Mouse (Mus musculus) midbrain, embryonic 12.5 days (tissue): ENCODE data around the gene Sdr9c7. TPM values are rescaled to one million over a fixed set of nuclear protein-coding genes. Genes with fewer than 3 reads are reported as not detected.
A peak's percentile ranks its signal among the peaks of the same experiment; 100 is the strongest.
"Not testable (repeated sequence)": the region's sequence is repeated elsewhere in the genome, so short reads cannot be mapped to it uniquely, and the experiment has no call there.

Experiments used
- ATAC-seq: fragments of 200-750 bp; cut with Nextera tagmentation; 2 replicates; pipeline ENCODE4 v1.8.0; 2017; ENCODE audit warnings: low read depth, moderate TSS enrichment, moderate library complexity; ENCODE audit not compliant: low FRiP score
- H3K27ac ChIP-seq: fragments of 300-500 bp; sonication (generic); replicated peaks from 2 replicates; pipeline ENCODE4 v1.5.1; 2016; ENCODE audit warnings: mild to moderate bottlenecking
- H3K27me3 ChIP-seq: fragments of 300-500 bp; sonication (generic); 2 replicates; pipeline ENCODE4 v1.6.1; 2016; ENCODE audit warnings: mild to moderate bottlenecking
- H3K36me3 ChIP-seq: fragments of 300-500 bp; sonication (generic); 2 replicates; pipeline ENCODE4 v1.6.1; 2016
- H3K4me1 ChIP-seq: fragments of 300-500 bp; sonication (generic); 2 replicates; pipeline ENCODE4 v1.6.1; 2016
- H3K4me2 ChIP-seq: fragments of 300-500 bp; sonication (generic); replicated peaks from 2 replicates; pipeline ENCODE4 v1.6.1; 2016; ENCODE audit warnings: mild to moderate bottlenecking, moderate library complexity
- H3K4me3 ChIP-seq: fragments of 300-500 bp; sonication (generic); 2 replicates; pipeline ENCODE4 v1.5.1; 2016; ENCODE audit warnings: mild to moderate bottlenecking
- H3K9ac ChIP-seq: fragments of 300-500 bp; sonication (generic); replicated peaks from 2 replicates; pipeline ENCODE4 v1.6.1; 2016; ENCODE audit warnings: mild to moderate bottlenecking, moderate library complexity
- H3K9me3 ChIP-seq: fragments of 300-500 bp; sonication (generic); 2 replicates; pipeline ENCODE4 v1.6.1; 2016; ENCODE audit warnings: mild to moderate bottlenecking
- WGBS: fragments of 180-500 bp; shearing (Covaris S2); methylation state at CpG from one replicate; pipeline ENCODE4 v1.1.7; 2016; 5-methylcytosine and 5-hydroxymethylcytosine counted together
- polyA plus RNA-seq: library from polyadenylated mRNA; unstranded; fragments of >200 nt; fragmentation: Nextera tagmentation; extraction: Ambion mirVana; gene quantifications from 2 replicates; pipeline ENCODE4 v1.2.1, GENCODE M21; 2016

Gene Sdr9c7
- polyA plus RNA-seq, 1 experiment from 2014 or later = not detected

- H3K4me3 ChIP-seq, H3K9ac ChIP-seq, H3K4me2 ChIP-seq, ATAC-seq, H3K27me3 ChIP-seq, H3K9me3 ChIP-seq, H3K36me3 ChIP-seq, H3K4me1 ChIP-seq, H3K27ac ChIP-seq: not testable (repeated sequence)
- 81% methylated on average over 3 of the region's 3 CpGs for WGBS
Observed at GRCm38 (mm10) chr10:127917183-127917582, 18.9 kb downstream of the Sdr9c7 start.

GRCm38 (mm10) chr10:127917651-127918050, 19.3 kb downstream of the Sdr9c7 start:
- no peaks in the 10 kb centered on the region for H3K9me3 ChIP-seq
- no peak overlapping the region for H3K4me2 ChIP-seq
- H3K4me3 ChIP-seq = no peak overlapping the region
- H3K36me3 ChIP-seq = no peaks in the 10 kb centered on the region
- WGBS = 90% methylated on average over 5 of the region's 5 CpGs
- no peak overlapping the region for H3K27ac ChIP-seq
- H3K4me1 ChIP-seq = no peaks in the 10 kb centered on the region
- ATAC-seq = no peak
- no peaks in the 10 kb centered on the region for H3K27me3 ChIP-seq
- H3K9ac ChIP-seq = no peak overlapping the region

DNA sequence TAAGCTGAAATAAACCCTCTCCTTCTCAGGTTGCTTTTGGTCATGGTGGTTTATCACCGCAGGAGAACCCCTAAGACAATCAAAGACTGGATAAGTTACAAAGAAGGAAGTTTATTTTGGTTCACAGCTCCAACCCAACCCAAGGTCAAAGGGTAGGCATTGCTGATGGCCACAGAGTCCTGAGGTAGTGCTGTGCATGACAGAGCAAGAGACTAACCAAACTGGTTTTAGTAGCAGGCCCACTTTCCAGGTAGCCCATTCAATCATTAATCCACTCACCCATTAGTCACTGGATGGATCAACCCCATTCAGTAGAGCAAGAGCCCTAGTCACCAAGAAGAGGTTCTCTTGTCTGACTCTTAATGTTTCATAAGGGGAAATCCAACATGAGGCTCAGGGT, 23.9 kb downstream of the Sdr9c7 start:
- H3K27ac ChIP-seq = no peak overlapping the region
- no peaks in the 10 kb centered on the region for H3K36me3 ChIP-seq
- no peak for ATAC-seq
- no peaks in the 10 kb centered on the region for H3K27me3 ChIP-seq
- H3K9me3 ChIP-seq = no peaks in the 10 kb centered on the region
- H3K4me3 ChIP-seq = no peak overlapping the region
- WGBS = 90% methylated on average over 1 of the region's 1 CpGs
- H3K4me1 ChIP-seq = no peaks in the 10 kb centered on the region
- H3K9ac ChIP-seq = no peak overlapping the region
- no peak overlapping the region for H3K4me2 ChIP-seq

GRCm38 (mm10) chr10:127923024-127923423, 24.7 kb downstream of the Sdr9c7 start:
- Histone ChIP-seq H3K9me3 (no peaks in the 10 kb centered on the region), H3K27me3 (no peaks in the 10 kb centered on the region), H3K9ac (no peak overlapping the region), H3K4me2 (no peak overlapping the region), H3K4me1 (no peaks in the 10 kb centered on the region), H3K27ac (no peak overlapping the region), H3K4me3 (no peak overlapping the region), H3K36me3 (no peaks in the 10 kb centered on the region)
- WGBS = 91% methylated on average over 8 of the region's 8 CpGs
- ATAC-seq = no peak

DNA sequence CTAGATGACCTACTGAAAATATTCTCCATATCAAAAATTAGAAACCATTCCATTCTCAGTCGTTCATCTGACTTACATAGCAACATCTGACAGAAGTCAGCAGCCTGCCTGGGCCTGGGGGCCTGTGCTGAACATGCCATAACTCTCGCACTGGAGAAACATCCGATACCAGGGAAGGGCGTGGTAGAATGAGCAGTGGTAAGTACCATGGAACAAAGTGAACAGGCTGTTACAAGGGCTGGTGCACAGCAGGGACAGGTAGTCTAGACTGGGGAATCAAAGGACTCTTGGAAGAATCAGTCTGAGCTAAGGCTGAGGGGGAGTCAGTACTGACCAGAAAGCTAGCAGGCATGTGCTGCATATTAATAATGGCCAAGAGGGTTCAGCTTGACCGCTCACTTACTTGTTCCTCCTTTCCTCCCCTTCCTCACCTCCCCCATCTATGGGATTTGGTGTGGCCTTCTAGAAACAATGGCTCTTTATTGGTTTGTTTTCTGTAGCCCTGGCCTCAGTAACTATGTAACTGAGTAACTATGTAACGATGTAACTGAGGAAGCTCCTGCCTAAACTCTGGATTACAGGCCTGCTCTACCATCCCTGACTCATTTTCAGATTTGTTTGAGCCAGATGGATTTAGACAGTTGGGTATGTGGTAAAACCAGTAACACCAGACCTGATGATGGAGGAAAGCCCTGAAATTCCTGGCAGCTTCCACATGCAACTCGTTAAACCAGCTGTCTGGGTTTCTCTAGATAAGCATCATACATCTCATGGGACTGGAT, 26.5 kb downstream of the Sdr9c7 start:
- Histone ChIP-seq H3K4me2 (no peak overlapping the region), H3K27me3 (no peaks in the 10 kb centered on the region), H3K9ac (no peak overlapping the region), H3K4me1 (no peaks in the 10 kb centered on the region), H3K9me3 (no peaks in the 10 kb centered on the region), H3K4me3 (no peak overlapping the region), H3K27ac (no peak overlapping the region), H3K36me3 (no peaks in the 10 kb centered on the region)
- 79% methylated on average over 7 of the region's 7 CpGs for WGBS
- ATAC-seq = no peak

DNA sequence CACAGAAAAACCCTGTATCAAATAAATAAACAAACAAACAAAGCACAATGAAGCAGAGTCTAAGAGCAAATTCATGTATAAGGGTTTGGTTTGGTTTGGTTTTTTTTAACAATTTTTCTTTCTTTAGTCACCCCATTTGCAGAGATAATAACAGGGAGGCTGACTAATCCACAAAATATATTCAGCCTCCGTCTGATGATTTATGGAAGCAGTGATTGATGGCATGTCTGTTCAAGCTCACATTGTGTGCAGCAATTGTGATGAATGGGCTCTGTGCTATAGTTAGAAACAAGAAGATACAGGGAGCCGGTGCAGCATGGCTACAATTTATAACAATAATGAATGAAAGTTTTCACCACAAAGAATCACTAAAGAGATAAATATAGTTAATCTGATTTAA, 29.4 kb downstream of the Sdr9c7 start:
- Histone ChIP-seq H3K9me3 (no peaks in the 10 kb centered on the region), H3K27me3 (no peaks in the 10 kb centered on the region), H3K4me2 (no peak overlapping the region), H3K4me3 (no peak overlapping the region), H3K9ac (no peak overlapping the region), H3K27ac (no peak overlapping the region), H3K36me3 (no peaks in the 10 kb centered on the region), H3K4me1 (no peaks in the 10 kb centered on the region)
- no peak for ATAC-seq
- WGBS = 86% methylated on average over 2 of the region's 2 CpGs

- Histone ChIP-seq H3K27ac (no peak overlapping the region), H3K4me3 (no peak overlapping the region), H3K36me3 (no peaks in the 10 kb centered on the region), H3K4me2 (no peak overlapping the region), H3K4me1 (no peaks in the 10 kb centered on the region), H3K9me3 (no peaks in the 10 kb centered on the region), H3K27me3 (no peaks in the 10 kb centered on the region), H3K9ac (no peak overlapping the region)
- 70% methylated on average over 8 of the region's 8 CpGs for WGBS
- ATAC-seq = no peak
Observed at GRCm38 (mm10) chr10:127932290-127932926, 34.1 kb downstream of the Sdr9c7 start.

- Histone ChIP-seq H3K4me3 (no peak overlapping the region), H3K9ac (no peak overlapping the region), H3K4me2 (no peak overlapping the region), H3K27ac (no peak overlapping the region), H3K27me3 (no peaks in the 10 kb centered on the region), H3K36me3 (no peaks in the 10 kb centered on the region), H3K9me3 (no peaks in the 10 kb centered on the region), H3K4me1 (no peaks in the 10 kb centered on the region)
- 83% methylated on average over 8 of the region's 8 CpGs for WGBS
- no peak for ATAC-seq
Observed at GRCm38 (mm10) chr10:127936271-127936670, 38.0 kb downstream of the Sdr9c7 start.

- 88% methylated on average over 19 of the region's 19 CpGs for WGBS
- Histone ChIP-seq H3K4me2 (no peak overlapping the region), H3K4me3 (no peak overlapping the region), H3K9ac (no peak overlapping the region), H3K27me3 (no peaks in the 10 kb centered on the region), H3K36me3 (no peaks in the 10 kb centered on the region), H3K27ac (no peak overlapping the region), H3K9me3 (no peaks in the 10 kb centered on the region), H3K4me1 (no peaks in the 10 kb centered on the region)
- no peak for ATAC-seq
Observed at GRCm38 (mm10) chr10:127936747-127937409, 38.6 kb downstream of the Sdr9c7 start.

GRCm38 (mm10) chr10:127937428-127938010, 39.2 kb downstream of the Sdr9c7 start:
- no peak overlapping the region for H3K9ac ChIP-seq
- no peak for ATAC-seq
- H3K27ac ChIP-seq = no peak overlapping the region
- H3K4me2 ChIP-seq = no peak overlapping the region
- no peaks in the 10 kb centered on the region for H3K4me1 ChIP-seq
- H3K4me3 ChIP-seq = no peak overlapping the region
- H3K9me3 ChIP-seq = no peaks in the 10 kb centered on the region
- WGBS = 0% methylated on average over 2 of the region's 2 CpGs
- no peaks in the 10 kb centered on the region for H3K36me3 ChIP-seq
- H3K27me3 ChIP-seq = no peaks in the 10 kb centered on the region

- H3K4me2 ChIP-seq, H3K36me3 ChIP-seq, H3K9me3 ChIP-seq, H3K9ac ChIP-seq, H3K27me3 ChIP-seq, H3K4me3 ChIP-seq, H3K4me1 ChIP-seq, ATAC-seq, H3K27ac ChIP-seq: not testable (repeated sequence)
- WGBS = 96% methylated on average over 10 of the region's 10 CpGs
Observed at GRCm38 (mm10) chr10:127939667-127940066, 41.3 kb downstream of the Sdr9c7 start.

- Histone ChIP-seq H3K4me2 (no peak overlapping the region), H3K27ac (no peak overlapping the region), H3K27me3 (no peaks in the 10 kb centered on the region), H3K9ac (no peak overlapping the region), H3K4me3 (no peak overlapping the region), H3K36me3 (no peaks in the 10 kb centered on the region), H3K9me3 (no peaks in the 10 kb centered on the region), H3K4me1 (no peaks in the 10 kb centered on the region)
- peak; percentile 54 for ATAC-seq
- WGBS = 34% methylated on average over 5 of the region's 5 CpGs
Observed at GRCm38 (mm10) chr10:127945432-127946064, 47.2 kb downstream of the Sdr9c7 start.
